Mouse (Mus musculus): ENCODE measurements around the gene Ptprn2. TPM values are rescaled to one million over a fixed set of nuclear protein-coding genes. Genes with fewer than 3 reads are reported as not detected.

Ptprn2 gene
- total RNA-seq, 2 experiments from 2014 or later: not detected

- DNase-seq (ENCODE audit: low spot score): no peak
Measured at GRCm38 (mm10) chr12:116590076-116590475, 104.6 kb downstream of the Ptprn2 start.

DNA sequence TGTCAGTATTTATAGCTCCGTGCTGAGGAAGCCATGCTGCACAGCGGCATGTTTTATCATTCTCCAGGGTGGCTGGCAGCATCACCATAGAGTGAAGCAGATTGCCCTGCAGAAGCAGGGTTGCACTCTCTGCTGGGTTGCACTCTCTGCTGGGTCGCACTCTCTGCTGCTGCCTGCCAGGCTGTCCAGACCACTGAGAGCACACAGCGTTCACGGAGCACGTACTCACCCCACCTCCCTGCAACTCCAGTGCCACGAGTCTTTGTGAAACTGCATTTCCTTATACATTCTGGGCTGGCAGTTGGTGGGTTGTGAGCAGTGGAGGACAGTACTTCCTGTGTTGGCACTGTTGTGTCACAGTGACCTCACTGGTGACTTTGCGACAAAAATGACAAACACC is 108.9 kb downstream of the Ptprn2 start:
- no peak for DNase-seq (ENCODE audit: low spot score)

- no peak for DNase-seq (ENCODE audit: low spot score)
Measured at GRCm38 (mm10) chr12:116594866-116595610, 109.5 kb downstream of the Ptprn2 start.

- no peak for DNase-seq (ENCODE audit: low spot score)
Measured at GRCm38 (mm10) chr12:116595727-116596126, 110.2 kb downstream of the Ptprn2 start.

GRCm38 (mm10) chr12:116596993-116597392 is 111.5 kb downstream of the Ptprn2 start:
- DNase-seq (ENCODE audit: low spot score): no peak

GRCm38 (mm10) chr12:116597670-116598069 is 112.2 kb downstream of the Ptprn2 start:
- no peak for DNase-seq (ENCODE audit: low spot score)

GRCm38 (mm10) chr12:116598123-116599005 is 112.8 kb downstream of the Ptprn2 start:
- DNase-seq (ENCODE audit: low spot score): no peak

DNA sequence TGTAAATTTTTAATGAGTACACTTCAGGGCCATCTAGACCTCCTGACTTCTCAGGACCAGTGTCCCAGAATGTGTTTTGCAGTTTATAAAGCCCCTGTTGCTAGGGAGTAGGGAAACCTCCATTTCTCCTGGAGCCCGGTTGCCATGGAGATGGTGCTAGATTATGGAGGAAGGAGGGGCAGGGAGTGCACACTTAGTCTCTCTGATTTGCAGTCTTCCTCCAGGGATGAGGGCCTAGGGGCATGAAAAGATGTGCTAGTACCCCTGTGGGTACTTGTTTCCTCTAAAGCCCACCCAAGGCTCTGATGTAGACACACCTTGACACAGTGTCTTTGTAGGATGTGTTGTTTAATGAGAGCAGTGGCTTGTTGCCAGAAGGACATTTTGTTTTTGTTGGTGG is 114.0 kb downstream of the Ptprn2 start:
- no peak for DNase-seq (ENCODE audit: low spot score)

DNA sequence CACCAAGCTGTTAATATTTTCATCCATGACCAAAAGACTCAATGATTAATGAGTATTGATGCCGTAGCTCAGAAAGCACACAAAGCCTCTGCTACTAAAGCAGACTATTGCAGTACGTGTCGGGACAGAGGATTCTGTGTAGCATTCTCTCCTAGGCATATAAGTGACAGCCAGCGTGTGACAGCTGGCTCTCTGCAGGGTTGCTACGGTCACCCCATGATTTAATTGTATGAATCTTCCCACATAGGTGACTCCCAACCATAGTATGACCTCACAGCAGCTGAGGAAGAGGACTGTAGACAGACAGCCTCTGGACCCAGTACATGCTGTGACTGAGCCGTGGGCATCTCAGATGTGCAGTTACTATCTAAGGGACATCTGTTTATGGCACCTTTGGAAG is 114.5 kb downstream of the Ptprn2 start:
- no peak for DNase-seq (ENCODE audit: low spot score)

- no peak for DNase-seq (ENCODE audit: low spot score)
Measured at GRCm38 (mm10) chr12:116601395-116601794, 115.9 kb downstream of the Ptprn2 start.

GRCm38 (mm10) chr12:116601921-116602320 is 116.4 kb downstream of the Ptprn2 start:
- no peak for DNase-seq (ENCODE audit: low spot score)

DNA sequence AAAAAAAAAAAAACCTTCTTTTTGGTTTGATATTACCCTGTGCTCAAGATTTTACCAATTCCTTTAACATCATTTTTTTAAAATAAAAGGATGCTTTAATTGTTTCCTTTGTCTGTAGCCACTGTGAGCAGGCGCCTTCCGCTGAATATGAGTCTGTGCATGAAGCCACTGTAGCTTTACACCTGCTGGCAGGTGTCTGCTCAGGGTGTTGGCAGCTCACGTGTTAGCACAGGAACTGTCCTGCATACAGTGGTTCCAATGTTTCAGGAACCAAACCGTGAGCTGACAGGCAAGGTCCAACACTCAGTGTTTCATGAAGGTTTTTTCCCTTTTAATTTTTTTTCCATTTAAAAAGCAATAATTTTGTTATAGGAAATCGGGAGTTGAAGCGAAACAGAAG is 123.1 kb downstream of the Ptprn2 start:
- no peak for DNase-seq (ENCODE audit: low spot score)

DNA sequence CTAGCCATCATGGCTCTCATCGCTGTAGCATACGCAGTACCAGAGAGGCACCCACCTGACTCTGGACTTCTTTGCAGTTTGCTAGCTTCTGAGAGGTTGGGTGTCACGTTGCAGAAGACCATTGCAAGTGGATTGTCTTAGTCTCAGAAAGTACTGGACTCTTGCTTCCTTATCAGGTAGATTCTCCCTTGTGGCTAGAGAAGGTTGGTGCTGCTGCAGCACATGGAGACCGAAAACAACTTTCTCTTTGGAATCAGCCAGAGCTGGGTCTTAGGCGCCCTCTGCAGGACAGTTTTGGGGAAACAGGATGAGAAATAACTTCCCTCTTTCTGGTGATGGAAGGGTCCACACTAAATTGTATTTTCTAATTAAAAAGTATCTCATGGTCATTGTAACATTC is 134.3 kb downstream of the Ptprn2 start:
- DNase-seq (ENCODE audit: low spot score): peak; percentile 45

DNA sequence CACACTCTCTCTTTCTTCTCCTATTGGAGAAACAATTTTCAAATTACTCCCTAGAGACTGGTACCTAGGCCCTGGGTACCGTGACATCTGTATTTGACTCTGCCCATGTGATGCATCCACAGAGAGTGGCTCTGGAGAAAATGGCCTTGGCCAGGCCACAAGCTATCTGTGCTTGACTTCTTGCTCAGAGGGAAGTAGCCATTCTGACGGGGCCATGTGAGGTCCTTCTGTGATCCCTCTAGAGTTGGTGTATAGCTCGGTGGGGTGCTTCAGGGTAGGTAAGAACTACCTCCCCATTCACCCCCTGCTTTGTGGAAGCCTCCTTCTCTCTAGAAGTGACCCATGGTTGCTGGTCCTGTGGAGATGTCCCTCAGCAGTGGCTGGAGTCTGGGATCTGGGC is 134.8 kb downstream of the Ptprn2 start:
- DNase-seq (ENCODE audit: low spot score): no peak

GRCm38 (mm10) chr12:116621325-116622040 is 136.0 kb downstream of the Ptprn2 start:
- no peak for DNase-seq (ENCODE audit: low spot score)

- DNase-seq (ENCODE audit: low spot score): no peak
Measured at GRCm38 (mm10) chr12:116622665-116623387, 137.3 kb downstream of the Ptprn2 start.

- DNase-seq (ENCODE audit: low spot score): peak; percentile 14
Measured at GRCm38 (mm10) chr12:116625391-116626281, 140.1 kb downstream of the Ptprn2 start.

DNA sequence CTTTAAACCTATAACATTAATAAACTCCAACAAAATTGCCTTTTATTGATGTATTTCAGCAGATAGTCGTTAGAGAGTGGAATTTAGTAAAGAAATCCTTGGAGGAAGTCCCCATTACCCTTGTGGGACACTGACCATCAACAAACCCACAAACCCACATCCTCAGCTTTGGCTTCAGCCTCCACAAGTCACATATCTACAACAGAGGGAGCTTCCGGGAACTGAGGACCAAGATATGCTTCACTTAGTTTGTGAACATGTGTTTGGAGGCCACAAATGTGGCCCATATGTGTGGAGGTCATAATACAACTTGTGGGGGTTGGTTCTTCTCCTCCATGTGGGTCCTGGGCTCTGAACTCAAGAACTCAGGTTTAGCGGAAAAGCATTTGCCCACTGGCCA is 143.5 kb downstream of the Ptprn2 start:
- no peak for DNase-seq (ENCODE audit: low spot score)

- DNase-seq (ENCODE audit: low spot score): no peak
Measured at GRCm38 (mm10) chr12:116637498-116637897, 152.0 kb downstream of the Ptprn2 start.

- no peak for DNase-seq (ENCODE audit: low spot score)
Measured at GRCm38 (mm10) chr12:116640871-116641270, 155.4 kb downstream of the Ptprn2 start.

All from gastrocnemius, adult 18-20 months (tissue).